Mouse (Mus musculus) embryonic facial prominence, embryonic 12.5 days (tissue): ENCODE measurements around the gene Vmn2r72. TPM values are rescaled to one million over a fixed set of nuclear protein-coding genes. Genes with fewer than 3 reads are reported as not detected.

Experiments
- ATAC-seq: fragments of 200-750 bp; cut with Nextera tagmentation; 2 replicates; pipeline ENCODE4 v1.8.0; 2017; ENCODE audit not compliant: insufficient number of reproducible peaks, insufficient read depth, low FRiP score, low TSS enrichment
- H3K27ac ChIP-seq: fragments of 300-500 bp; sonication (generic); 2 replicates; pipeline ENCODE4 v1.5.1; 2016; ENCODE audit warnings: mild to moderate bottlenecking
- H3K27me3 ChIP-seq: fragments of 300-500 bp; sonication (generic); 2 replicates; pipeline ENCODE4 v1.6.1; 2016; ENCODE audit warnings: mild to moderate bottlenecking, moderate library complexity
- H3K36me3 ChIP-seq: fragments of 300-500 bp; sonication (generic); 2 replicates; pipeline ENCODE4 v1.6.1; 2016; ENCODE audit warnings: mild to moderate bottlenecking
- H3K4me1 ChIP-seq: fragments of 300-500 bp; sonication (generic); 2 replicates; pipeline ENCODE4 v1.6.1; 2016
- H3K4me2 ChIP-seq: fragments of 300-500 bp; sonication (generic); replicated peaks from 2 replicates; pipeline ENCODE4 v1.6.1; 2016; ENCODE audit warnings: mild to moderate bottlenecking, moderate library complexity
- H3K4me3 ChIP-seq: fragments of 300-500 bp; sonication (generic); 2 replicates; pipeline ENCODE4 v1.5.1; 2016; ENCODE audit warnings: mild to moderate bottlenecking
- H3K9ac ChIP-seq: fragments of 300-500 bp; sonication (generic); 2 replicates; pipeline ENCODE4 v1.6.1; 2016; ENCODE audit warnings: mild to moderate bottlenecking, moderate library complexity
- H3K9me3 ChIP-seq: fragments of 300-500 bp; sonication (generic); 2 replicates; pipeline ENCODE4 v1.6.1; 2016; ENCODE audit warnings: mild to moderate bottlenecking, moderate library complexity
- WGBS: fragments of 180-500 bp; shearing (Covaris S2); methylation state at CpG from one replicate; pipeline ENCODE4 v1.1.7; 2016; 5-methylcytosine and 5-hydroxymethylcytosine counted together
- polyA plus RNA-seq: library from polyadenylated mRNA; unstranded; fragments of >200 nt; fragmentation: Nextera tagmentation; extraction: Ambion mirVana; gene quantifications from 2 replicates; pipeline ENCODE4 v1.2.1, GENCODE M21; 2016

Vmn2r72 gene
- polyA plus RNA-seq: not detected in 2 replicates

GRCm38 (mm10) chr7:85754997-85755396 is at the start of gene Vmn2r72:
Gene Vmn2r72 (minus strand): TSS chr7:85755097.
- H3K36me3 ChIP-seq: no peaks in the 10 kb centered on the region
- H3K4me2 ChIP-seq: no peak within 1 kb of the TSS
- ATAC-seq: no peak
- H3K4me3 ChIP-seq: no peak within 1 kb of the TSS
- H3K4me1 ChIP-seq: no peaks in the 10 kb centered on the region
- no peak within 1 kb of the TSS for H3K27ac ChIP-seq
- WGBS: 87% methylated on average over 1 of the region's 1 CpGs
- H3K9ac ChIP-seq: no peak within 1 kb of the TSS
- H3K27me3 ChIP-seq: no peaks in the 10 kb centered on the region
- H3K9me3 ChIP-seq: no peaks in the 10 kb centered on the region

Other genes with a start within 250 kb of the Vmn2r72 start
- gene Vmn2r71, start 192.0 kb downstream of the Vmn2r72 start, polyA plus RNA-seq: not detected in 2 replicates
- not detected in 2 replicates for gene Vmn2r70, start 185.9 kb downstream of the Vmn2r72 start, polyA plus RNA-seq
- gene Vmn2r73, start 121.2 kb upstream of the Vmn2r72 start, polyA plus RNA-seq: not detected in 2 replicates
- gene Vmn2r74, start 206.5 kb upstream of the Vmn2r72 start, polyA plus RNA-seq: not detected in 2 replicates